Mouse (Mus musculus) neural tube, embryonic 12.5 days (tissue): Measurements from ENCODE around the gene Acsf3. TPM values are rescaled to one million over a fixed set of nuclear protein-coding genes. Genes with fewer than 3 reads are reported as not detected.

ENCODE experiments used
- ATAC-seq: fragments of 200-750 bp; cut with Nextera tagmentation; 2 replicates; pipeline ENCODE4 v1.8.0; 2017; ENCODE audit warnings: low read depth, mild to moderate bottlenecking, moderate TSS enrichment, moderate library complexity; ENCODE audit not compliant: low FRiP score
- H3K27ac ChIP-seq: fragments of 300-500 bp; sonication (generic); 2 replicates; pipeline ENCODE4 v1.5.1; 2016
- H3K27me3 ChIP-seq: fragments of 300-500 bp; sonication (generic); replicated peaks from 2 replicates; pipeline ENCODE4 v1.6.1; 2016; ENCODE audit warnings: mild to moderate bottlenecking
- H3K36me3 ChIP-seq: fragments of 300-500 bp; sonication (generic); 2 replicates; pipeline ENCODE4 v1.6.1; 2016; ENCODE audit warnings: mild to moderate bottlenecking
- H3K4me1 ChIP-seq: fragments of 300-500 bp; sonication (generic); 2 replicates; pipeline ENCODE4 v1.6.1; 2016
- H3K4me2 ChIP-seq: fragments of 300-500 bp; sonication (generic); replicated peaks from 2 replicates; pipeline ENCODE4 v1.6.1; 2016; ENCODE audit warnings: mild to moderate bottlenecking
- H3K4me3 ChIP-seq: fragments of 300-500 bp; sonication (generic); 2 replicates; pipeline ENCODE4 v1.5.1; 2016
- H3K9ac ChIP-seq: fragments of 300-500 bp; sonication (generic); 2 replicates; pipeline ENCODE4 v1.6.1; 2016; ENCODE audit warnings: mild to moderate bottlenecking
- H3K9me3 ChIP-seq: fragments of 300-500 bp; sonication (generic); 2 replicates; pipeline ENCODE4 v1.6.1; 2016; ENCODE audit warnings: mild to moderate bottlenecking
- WGBS: fragments of 180-500 bp; shearing (Covaris S2); methylation state at CpG from one replicate; pipeline ENCODE4 v1.1.7; 2016; 5-methylcytosine and 5-hydroxymethylcytosine counted together
- polyA plus RNA-seq: library from polyadenylated mRNA; unstranded; fragments of >200 nt; fragmentation: Nextera tagmentation; extraction: Ambion mirVana; gene quantifications from 2 replicates; pipeline ENCODE4 v1.2.1, GENCODE M21; 2016

Gene Acsf3
- 16.6 and 18.3 TPM in 2 replicates for polyA plus RNA-seq

GRCm38 (mm10) chr8:122775285-122776155, at the start of gene Acsf3:
TSS of gene Acsf3 (plus strand) at chr8:122775486.
- Histone ChIP-seq H3K27me3 (0 out of 2 replicates have a peak, but pooled peaks cover 10% of the 10 kb centered on the region), H3K4me1 (peaks cover 11% of the 10 kb centered on the region; the same call in 1 of the 2 replicates), H3K4me3 (peak within 1 kb of the TSS; percentile 76), H3K4me2 (peak within 1 kb of the TSS; percentile 89), H3K36me3 (peaks cover 7% of the 10 kb centered on the region; the same call in 1 of the 2 replicates), H3K9ac (peak within 1 kb of the TSS; percentile 87), H3K9me3 (no peaks in the 10 kb centered on the region), H3K27ac (no peak within 1 kb of the TSS)
- 2% methylated on average over 50 of the region's 50 CpGs for WGBS
- peak; percentile 65 for ATAC-seq

- H3K9ac ChIP-seq, result no peak overlapping the region
- no peak overlapping the region for H3K27ac ChIP-seq
- 74% methylated on average over 2 of the region's 2 CpGs for WGBS
- peaks cover 5% of the 10 kb centered on the region; the same call in 1 of the 2 replicates for H3K27me3 ChIP-seq
- no peaks in the 10 kb centered on the region for H3K36me3 ChIP-seq
- no peak overlapping the region for H3K4me3 ChIP-seq
- no peak overlapping the region for H3K4me2 ChIP-seq
- no peaks in the 10 kb centered on the region for H3K9me3 ChIP-seq
- ATAC-seq, result no peak
- H3K4me1 ChIP-seq, result no peaks in the 10 kb centered on the region
These were observed 48.5 kb upstream of the Acsf3 start for GRCm38 (mm10) chr8:122726789-122727188.

DNA sequence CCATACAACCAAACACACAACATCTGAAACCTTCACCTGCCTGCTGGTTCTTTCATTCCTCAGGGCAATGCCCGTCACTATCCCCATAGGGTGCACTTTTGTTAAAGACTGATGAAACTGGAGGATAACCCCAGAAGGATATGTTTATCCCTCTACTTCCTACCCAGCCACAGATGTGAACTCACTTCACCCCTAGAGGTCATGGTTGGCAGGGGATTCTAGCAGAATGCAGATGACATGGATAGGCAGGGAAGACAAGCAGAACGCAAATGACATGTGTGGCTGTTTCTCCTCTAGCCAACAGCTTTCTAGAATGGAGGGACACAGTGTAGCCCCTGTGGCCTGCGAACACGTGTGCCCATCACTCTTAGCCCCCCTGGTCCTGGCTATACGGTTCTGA, 47.9 kb upstream of the Acsf3 start:
- Histone ChIP-seq H3K9me3 (no peaks in the 10 kb centered on the region), H3K4me2 (no peak overlapping the region), H3K4me1 (no peaks in the 10 kb centered on the region), H3K4me3 (no peak overlapping the region), H3K27me3 (no peaks in the 10 kb centered on the region), H3K36me3 (no peaks in the 10 kb centered on the region), H3K9ac (no peak overlapping the region), H3K27ac (no peak overlapping the region)
- 75% methylated on average over 5 of the region's 5 CpGs for WGBS
- no peak for ATAC-seq

DNA sequence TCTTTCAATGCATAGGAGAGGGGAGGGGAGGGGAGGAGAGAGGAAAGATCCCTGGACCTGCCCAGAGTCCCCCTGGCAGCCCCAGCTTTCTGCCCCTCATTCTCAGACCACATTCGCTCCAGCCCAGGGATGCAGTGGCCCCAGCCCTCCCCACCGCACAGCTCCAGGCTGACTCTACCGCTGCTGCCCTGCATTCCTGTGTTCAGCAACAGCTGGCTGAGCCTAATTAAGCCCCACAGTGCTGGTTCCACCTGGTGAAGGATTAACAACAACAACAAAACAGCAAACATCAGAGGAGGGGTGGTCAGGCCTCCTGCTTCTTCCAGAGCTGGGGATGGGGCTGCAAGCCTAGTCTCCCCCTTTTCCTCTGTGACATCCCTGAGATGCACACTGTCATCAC, 46.7 kb upstream of the Acsf3 start:
- 0% methylated on average over 3 of the region's 3 CpGs for WGBS
- Histone ChIP-seq H3K27me3 (no peaks in the 10 kb centered on the region), H3K9me3 (no peaks in the 10 kb centered on the region), H3K4me3 (no peak overlapping the region), H3K9ac (no peak overlapping the region), H3K4me2 (no peak overlapping the region), H3K4me1 (no peaks in the 10 kb centered on the region), H3K27ac (no peak overlapping the region), H3K36me3 (no peaks in the 10 kb centered on the region)
- ATAC-seq, result no peak

GRCm38 (mm10) chr8:122735110-122735509, 40.2 kb upstream of the Acsf3 start:
- WGBS, result 51% methylated on average over 3 of the region's 3 CpGs
- H3K4me2 ChIP-seq, result no peak overlapping the region
- H3K4me1 ChIP-seq, result peaks cover 47% of the 10 kb centered on the region
- ATAC-seq, result no peak
- no peak overlapping the region for H3K4me3 ChIP-seq
- no peaks in the 10 kb centered on the region for H3K36me3 ChIP-seq
- no peak overlapping the region for H3K9ac ChIP-seq
- H3K27ac ChIP-seq, result no peak overlapping the region
- H3K9me3 ChIP-seq, result no peaks in the 10 kb centered on the region
- H3K27me3 ChIP-seq, result no peaks in the 10 kb centered on the region

DNA sequence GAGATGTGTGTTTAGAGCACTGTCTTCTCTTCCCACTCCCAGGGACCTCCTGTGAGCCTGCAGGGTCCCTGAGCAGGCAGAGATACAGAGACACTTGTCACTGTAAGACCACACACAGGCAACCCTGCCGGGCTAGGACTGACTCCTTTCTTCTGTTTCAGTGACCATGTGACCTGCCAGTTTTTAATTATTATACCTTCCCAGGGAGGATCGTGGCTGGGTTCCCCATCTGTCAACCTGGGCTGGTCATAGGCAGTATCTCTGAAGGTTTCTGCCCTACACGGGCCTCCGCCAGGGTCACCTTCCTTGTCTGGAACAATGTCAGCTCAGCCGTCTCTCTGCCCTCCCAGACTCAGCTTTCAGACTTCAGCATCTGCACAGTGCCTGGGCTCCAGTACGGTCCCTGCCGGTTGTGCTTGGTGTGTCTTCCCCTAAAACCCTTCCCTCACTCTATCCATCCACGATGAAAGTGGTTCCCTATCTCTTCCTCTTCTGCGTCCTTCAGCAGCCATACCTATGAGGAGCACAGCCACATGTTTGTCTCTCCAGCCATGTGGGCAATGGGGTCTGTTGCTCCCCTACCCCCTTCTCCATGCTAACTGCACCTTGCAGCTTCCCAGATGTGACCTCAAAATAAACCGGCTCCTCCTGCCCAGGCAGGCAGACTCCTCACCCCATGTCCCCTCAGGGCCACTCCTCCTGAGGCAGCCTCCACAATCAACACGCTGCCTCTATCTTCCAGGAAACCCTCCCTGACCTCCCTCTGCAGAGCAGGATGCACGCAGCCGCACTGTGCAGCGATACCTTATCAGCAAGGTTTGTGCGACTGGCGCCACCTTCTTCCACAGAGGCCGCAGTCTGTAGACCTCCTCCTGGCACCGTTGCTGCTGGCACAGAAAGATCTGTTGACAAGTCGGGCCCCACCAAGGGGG, 39.5 kb upstream of the Acsf3 start:
- Histone ChIP-seq H3K4me2 (no peak overlapping the region), H3K9me3 (no peaks in the 10 kb centered on the region), H3K4me1 (peaks cover 48% of the 10 kb centered on the region), H3K27ac (no peak overlapping the region), H3K27me3 (no peaks in the 10 kb centered on the region), H3K4me3 (no peak overlapping the region), H3K9ac (no peak overlapping the region), H3K36me3 (no peaks in the 10 kb centered on the region)
- 62% methylated on average over 19 of the region's 19 CpGs for WGBS
- no peak for ATAC-seq

DNA sequence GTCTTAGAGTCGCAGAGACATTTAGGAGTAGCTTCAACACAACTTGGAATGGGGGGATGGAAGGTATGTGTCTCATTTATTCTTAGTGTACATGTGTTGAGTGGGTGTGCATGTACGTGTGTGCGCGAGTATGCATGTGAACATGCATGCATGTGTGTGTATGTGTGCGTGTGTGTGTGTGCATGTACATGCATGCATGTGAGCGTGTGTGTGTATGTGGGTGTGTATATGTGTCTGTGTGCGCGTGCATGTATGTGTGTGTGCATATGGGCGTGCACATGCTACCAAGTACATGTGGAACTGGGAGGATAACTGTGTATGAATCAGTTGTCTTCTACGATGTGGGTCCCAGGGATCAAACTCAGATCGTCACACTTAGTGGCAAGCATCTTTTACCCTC, 38.7 kb upstream of the Acsf3 start:
- Histone ChIP-seq H3K27ac (no peak overlapping the region), H3K4me1 (peaks cover 48% of the 10 kb centered on the region), H3K4me2 (no peak overlapping the region), H3K9ac (no peak overlapping the region), H3K27me3 (0 out of 2 replicates have a peak, but pooled peaks cover 5% of the 10 kb centered on the region), H3K9me3 (no peaks in the 10 kb centered on the region), H3K4me3 (no peak overlapping the region), H3K36me3 (no peaks in the 10 kb centered on the region)
- no peak for ATAC-seq
- 91% methylated on average over 11 of the region's 11 CpGs for WGBS

DNA sequence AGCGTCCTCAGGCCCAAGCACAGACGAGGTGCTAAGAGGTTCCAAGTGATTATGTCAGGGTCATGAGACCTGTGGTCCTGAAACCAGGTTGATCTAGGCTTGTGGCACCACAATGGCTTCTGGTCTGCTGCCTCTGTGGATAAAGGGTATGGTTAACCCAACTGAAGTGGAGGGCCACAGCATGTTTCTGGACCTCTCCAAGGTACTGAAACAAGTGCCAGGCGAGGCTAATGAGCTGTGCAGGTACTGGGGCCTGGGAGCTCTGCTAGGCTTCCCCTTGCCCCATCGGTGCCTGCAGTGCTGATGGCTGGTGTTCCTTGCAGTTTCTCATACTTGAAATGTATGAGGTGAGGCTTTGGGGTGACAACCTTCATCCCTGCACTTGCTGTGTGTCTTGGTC, 38.2 kb upstream of the Acsf3 start:
- Histone ChIP-seq H3K36me3 (no peaks in the 10 kb centered on the region), H3K27ac (no peak overlapping the region), H3K4me3 (no peak overlapping the region), H3K9me3 (no peaks in the 10 kb centered on the region), H3K9ac (no peak overlapping the region), H3K4me1 (peaks cover 50% of the 10 kb centered on the region), H3K4me2 (no peak overlapping the region), H3K27me3 (0 out of 2 replicates have a peak, but pooled peaks cover 5% of the 10 kb centered on the region)
- no peak for ATAC-seq
- 60% methylated on average over 4 of the region's 4 CpGs for WGBS

- no peak overlapping the region for H3K9ac ChIP-seq
- peaks cover 58% of the 10 kb centered on the region for H3K4me1 ChIP-seq
- ATAC-seq, result no peak
- no peak overlapping the region for H3K4me2 ChIP-seq
- H3K9me3 ChIP-seq, result no peaks in the 10 kb centered on the region
- no peak overlapping the region for H3K4me3 ChIP-seq
- H3K36me3 ChIP-seq, result no peaks in the 10 kb centered on the region
- 79% methylated on average over 6 of the region's 6 CpGs for WGBS
- peak overlapping the region; percentile 37; the same call in 1 of the 2 replicates for H3K27ac ChIP-seq
- H3K27me3 ChIP-seq, result 0 out of 2 replicates have a peak, but pooled peaks cover 5% of the 10 kb centered on the region
These were observed 37.4 kb upstream of the Acsf3 start for GRCm38 (mm10) chr8:122737886-122738285.

DNA sequence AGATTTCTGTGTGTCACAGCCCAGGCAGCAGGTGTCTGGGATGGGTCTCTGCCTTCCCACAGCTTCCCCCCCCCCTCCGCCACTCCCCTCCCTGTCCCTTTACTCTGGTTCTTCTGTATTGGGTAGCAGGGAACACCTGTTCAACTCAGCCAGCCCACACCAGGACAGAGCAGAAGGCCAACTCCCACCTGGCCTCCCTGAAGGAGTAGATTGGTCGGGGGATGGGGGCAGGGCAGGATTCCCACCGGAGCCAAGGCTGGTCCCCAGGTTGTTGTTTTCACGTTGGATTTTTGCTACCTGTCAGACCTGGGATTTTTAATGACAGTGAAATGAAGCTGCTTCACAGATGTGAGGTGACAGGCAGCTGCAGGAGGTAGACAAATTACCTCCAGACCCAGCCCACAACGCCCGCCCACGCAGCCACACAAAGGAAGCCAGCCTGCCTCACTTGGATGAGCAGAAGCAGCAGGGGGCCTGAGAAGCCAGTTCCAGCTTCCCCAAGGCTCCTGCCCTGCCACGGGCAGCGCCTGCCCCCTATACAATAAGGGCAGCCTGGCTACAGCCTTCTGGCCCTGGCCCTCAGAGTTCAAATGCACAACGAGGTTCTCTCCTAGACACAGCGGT, 36.1 kb upstream of the Acsf3 start:
- 0 out of 2 replicates have a peak, but pooled peaks cover 5% of the 10 kb centered on the region for H3K27me3 ChIP-seq
- H3K4me1 ChIP-seq, result peaks cover 69% of the 10 kb centered on the region
- H3K27ac ChIP-seq, result no peak overlapping the region; the same call in 1 of the 2 replicates
- no peaks in the 10 kb centered on the region for H3K36me3 ChIP-seq
- 0 out of 2 replicates have a peak overlapping the region, but pooled peaks have one; percentile 27 for H3K4me2 ChIP-seq
- whole genome bisulfite sequencing, result 13% methylated on average over 11 of the region's 11 CpGs
- no peak overlapping the region for H3K9ac ChIP-seq
- no peaks in the 10 kb centered on the region for H3K9me3 ChIP-seq
- ATAC-seq, result peak; percentile 21; the same call in 1 of the 2 replicates
- no peak overlapping the region for H3K4me3 ChIP-seq

DNA sequence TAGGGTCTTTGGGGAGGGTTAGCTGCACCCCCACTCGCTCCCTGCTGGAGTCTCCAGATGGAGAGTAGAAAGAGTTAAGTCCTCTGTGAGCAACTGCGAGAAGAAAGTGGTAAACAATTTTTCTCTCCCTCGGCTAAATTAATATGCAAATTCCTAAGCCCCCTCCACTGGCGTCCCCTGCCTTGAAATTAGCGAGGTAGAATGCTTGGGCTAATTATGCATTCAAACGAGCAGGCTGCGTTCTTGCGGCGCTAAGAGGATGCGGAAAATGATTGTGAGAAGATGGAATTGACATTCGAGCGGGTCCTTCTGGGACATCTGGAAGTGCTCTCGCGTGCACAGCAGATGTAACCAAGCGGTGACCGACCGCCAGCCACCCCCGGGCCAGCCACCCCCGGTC, 32.8 kb upstream of the Acsf3 start:
- 16% methylated on average over 19 of the region's 19 CpGs for WGBS
- no peak for ATAC-seq
- no peaks in the 10 kb centered on the region for H3K9me3 ChIP-seq
- H3K27me3 ChIP-seq, result 0 out of 2 replicates have a peak, but pooled peaks cover 5% of the 10 kb centered on the region
- 0 out of 2 replicates have a peak overlapping the region, but pooled peaks have one; percentile 29 for H3K9ac ChIP-seq
- no peak overlapping the region; the same call in 1 of the 2 replicates for H3K4me2 ChIP-seq
- peaks cover 81% of the 10 kb centered on the region for H3K4me1 ChIP-seq
- peak overlapping the region; percentile 60; the same call in 1 of the 2 replicates for H3K27ac ChIP-seq
- H3K36me3 ChIP-seq, result no peaks in the 10 kb centered on the region
- no peak overlapping the region for H3K4me3 ChIP-seq
